Mouse (Mus musculus) bone marrow macrophage, adult 2 months (primary cell): ENCODE measurements at regions not wholly inside any gene's neighbourhood (a gene's known extent, or its start where the extent isn't known, plus 50 kb on each side); places are given as distances from the start of the nearest gene placed in this dataset.

Experiments
- CTCF ChIP-seq: IDR thresholded peaks from 2 replicates; pipeline ENCODE4 v1.5.1; 2012; ENCODE audit warnings: low read depth, mild to moderate bottlenecking, low read length, moderate library complexity
- POLR2A ChIP-seq: IDR thresholded peaks from 2 replicates; pipeline ENCODE4 v1.6.1; 2012; ENCODE audit warnings: mild to moderate bottlenecking, low read depth, low read length, borderline replicate concordance

DNA sequence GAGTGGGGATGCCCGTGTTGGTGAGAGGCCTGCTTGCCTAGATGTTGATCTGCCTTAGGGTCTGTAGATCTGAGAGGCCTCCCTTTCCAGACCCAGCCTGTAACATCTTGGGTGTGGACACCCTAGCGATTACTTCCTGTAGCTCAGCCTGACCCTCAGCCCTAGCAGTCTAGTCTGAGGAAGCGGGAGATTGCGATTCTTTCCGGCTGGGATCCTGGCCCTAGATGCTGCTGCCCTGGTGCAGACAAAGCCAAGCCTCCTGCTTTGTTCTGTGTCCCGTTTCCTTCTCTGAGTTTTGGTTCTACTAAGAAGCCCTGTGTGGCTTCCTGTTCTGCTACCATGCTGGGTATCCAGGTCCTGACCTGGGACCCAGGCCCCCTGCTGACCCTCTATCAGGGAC lies 171.8 kb upstream of the Ubr2 start:
- TF ChIP-seq CTCF (no peak), POLR2A (no peak)
